Mouse (Mus musculus) hindbrain, embryonic 16.5 days (tissue): ENCODE measurements at regions not wholly inside any gene's neighbourhood (a gene's known extent, or its start where the extent isn't known, plus 50 kb on each side); places are given as distances from the start of the nearest gene placed in this dataset.

Experiments used
- ATAC-seq: fragments of 200-750 bp; cut with Nextera tagmentation; 2 replicates; pipeline ENCODE4 v1.8.0; 2017; ENCODE audit warnings: moderate TSS enrichment, moderate library complexity
- H3K27ac ChIP-seq: fragments of 300-500 bp; sonication (generic); 2 replicates; pipeline ENCODE4 v1.5.1; 2014; ENCODE audit warnings: low read depth, mild to moderate bottlenecking, control low read depth, low read length, moderate library complexity
- H3K27me3 ChIP-seq: fragments of 300-500 bp; sonication (generic); replicated peaks from 2 replicates; pipeline ENCODE4 v1.6.1; 2014; ENCODE audit warnings: low read length; ENCODE audit not compliant: control insufficient read depth, insufficient read depth
- H3K36me3 ChIP-seq: fragments of 300-500 bp; sonication (generic); 2 replicates; pipeline ENCODE4 v1.6.1; 2014; ENCODE audit warnings: mild to moderate bottlenecking, low read length, moderate library complexity, mixed read lengths; ENCODE audit not compliant: control insufficient read depth, insufficient read depth
- H3K4me1 ChIP-seq: fragments of 300-500 bp; sonication (generic); 2 replicates; pipeline ENCODE4 v1.6.1; 2014; ENCODE audit warnings: low read depth, low read length; ENCODE audit not compliant: control insufficient read depth, insufficient read depth
- H3K4me2 ChIP-seq: fragments of 300-500 bp; sonication (generic); 2 replicates; pipeline ENCODE4 v1.6.1; 2014; ENCODE audit warnings: mild to moderate bottlenecking, low read length, control low read depth, moderate library complexity
- H3K4me3 ChIP-seq: fragments of 300-500 bp; sonication (generic); 2 replicates; pipeline ENCODE4 v1.5.1; 2014; ENCODE audit warnings: mild to moderate bottlenecking, low read length, control low read depth, moderate library complexity
- H3K9ac ChIP-seq: fragments of 300-500 bp; sonication (generic); 2 replicates; pipeline ENCODE4 v1.6.1; 2014; ENCODE audit warnings: low read depth, mild to moderate bottlenecking, control low read depth, low read length, moderate library complexity
- H3K9me3 ChIP-seq: fragments of 300-500 bp; sonication (generic); 2 replicates; pipeline ENCODE4 v1.6.1; 2014; ENCODE audit warnings: mild to moderate bottlenecking, low read length, moderate library complexity; ENCODE audit not compliant: control insufficient read depth
- WGBS: fragments of 180-500 bp; shearing (Covaris S2); extraction: QIAGEN DNeasy Blood & Tissue Kit; methylation state at CpG from one replicate; pipeline ENCODE4 v1.1.7; 2014; 5-methylcytosine and 5-hydroxymethylcytosine counted together

- Histone ChIP-seq H3K4me3 (no peak overlapping the region), H3K27me3 (no peaks in the 10 kb centered on the region), H3K9ac (no peak overlapping the region), H3K9me3 (no peaks in the 10 kb centered on the region), H3K36me3 (no peaks in the 10 kb centered on the region), H3K4me1 (peaks cover 6% of the 10 kb centered on the region; the same call in 1 of the 2 replicates), H3K4me2 (no peak overlapping the region), H3K27ac (0 out of 2 replicates have a peak overlapping the region, but pooled peaks have one; percentile 5)
- ATAC-seq: 0 out of 2 replicates have a peak, but pooled peaks have one; percentile 24
- WGBS: 39% methylated on average over 8 of the region's 8 CpGs
Observed at GRCm38 (mm10) chr10:8968276-8968923, 82.5 kb upstream of the Sash1 start.

- no peaks in the 10 kb centered on the region for H3K36me3 ChIP-seq
- no peaks in the 10 kb centered on the region for H3K9me3 ChIP-seq
- H3K4me1 ChIP-seq: peaks cover under 1% of the 10 kb centered on the region; the same call in 1 of the 2 replicates
- H3K4me3 ChIP-seq: no peak overlapping the region
- H3K27me3 ChIP-seq: no peaks in the 10 kb centered on the region
- no peak overlapping the region for H3K4me2 ChIP-seq
- no peak overlapping the region for H3K27ac ChIP-seq
- WGBS: 83% methylated on average over 5 of the region's 5 CpGs
- H3K9ac ChIP-seq: no peak overlapping the region
- ATAC-seq: no peak
Observed at GRCm38 (mm10) chr10:8962921-8963320, 77.1 kb upstream of the Sash1 start.

- no peaks in the 10 kb centered on the region for H3K27me3 ChIP-seq
- no peaks in the 10 kb centered on the region for H3K9me3 ChIP-seq
- 0 out of 2 replicates have a peak, but pooled peaks have one; percentile 44 for ATAC-seq
- no peak overlapping the region for H3K9ac ChIP-seq
- no peaks in the 10 kb centered on the region for H3K4me1 ChIP-seq
- no peak overlapping the region for H3K4me3 ChIP-seq
- H3K36me3 ChIP-seq: no peaks in the 10 kb centered on the region
- WGBS: 49% methylated on average over 10 of the region's 10 CpGs
- no peak overlapping the region; the same call in 1 of the 2 replicates for H3K27ac ChIP-seq
- H3K4me2 ChIP-seq: no peak overlapping the region
Observed at GRCm38 (mm10) chr10:8960964-8961675, 75.2 kb upstream of the Sash1 start.

GRCm38 (mm10) chr10:8960275-8960960, 74.5 kb upstream of the Sash1 start:
- Histone ChIP-seq H3K4me2 (no peak overlapping the region), H3K27me3 (no peaks in the 10 kb centered on the region), H3K4me3 (no peak overlapping the region), H3K36me3 (no peaks in the 10 kb centered on the region), H3K9me3 (no peaks in the 10 kb centered on the region), H3K9ac (no peak overlapping the region), H3K4me1 (peaks cover 6% of the 10 kb centered on the region; the same call in 1 of the 2 replicates), H3K27ac (no peak overlapping the region)
- 68% methylated on average over 9 of the region's 9 CpGs for WGBS
- no peak for ATAC-seq

GRCm38 (mm10) chr10:8955499-8956211, 69.8 kb upstream of the Sash1 start:
- no peak overlapping the region; the same call in 1 of the 2 replicates for H3K27ac ChIP-seq
- no peak overlapping the region for H3K4me2 ChIP-seq
- H3K36me3 ChIP-seq: no peaks in the 10 kb centered on the region
- H3K9ac ChIP-seq: no peak overlapping the region
- H3K4me3 ChIP-seq: no peak overlapping the region
- whole genome bisulfite sequencing: 44% methylated on average over 6 of the region's 6 CpGs
- H3K27me3 ChIP-seq: no peaks in the 10 kb centered on the region
- peaks cover 6% of the 10 kb centered on the region; the same call in 1 of the 2 replicates for H3K4me1 ChIP-seq
- peak; percentile 64 for ATAC-seq
- no peaks in the 10 kb centered on the region for H3K9me3 ChIP-seq

- Histone ChIP-seq H3K36me3 (no peaks in the 10 kb centered on the region), H3K27ac (no peak overlapping the region), H3K4me3 (no peak overlapping the region), H3K9me3 (no peaks in the 10 kb centered on the region), H3K27me3 (no peaks in the 10 kb centered on the region), H3K4me2 (no peak overlapping the region), H3K9ac (no peak overlapping the region), H3K4me1 (peaks cover 6% of the 10 kb centered on the region; the same call in 1 of the 2 replicates)
- WGBS: 78% methylated on average over 4 of the region's 4 CpGs
- ATAC-seq: peak; percentile 50
Observed at GRCm38 (mm10) chr10:8954003-8954402, 68.1 kb upstream of the Sash1 start.

GRCm38 (mm10) chr10:8952922-8953321, 67.1 kb upstream of the Sash1 start:
- no peaks in the 10 kb centered on the region for H3K9me3 ChIP-seq
- no peak overlapping the region for H3K27ac ChIP-seq
- WGBS: 82% methylated on average over 5 of the region's 5 CpGs
- no peak for ATAC-seq
- no peaks in the 10 kb centered on the region for H3K27me3 ChIP-seq
- no peak overlapping the region for H3K4me3 ChIP-seq
- H3K4me1 ChIP-seq: peaks cover 6% of the 10 kb centered on the region; the same call in 1 of the 2 replicates
- no peak overlapping the region for H3K4me2 ChIP-seq
- no peak overlapping the region for H3K9ac ChIP-seq
- H3K36me3 ChIP-seq: no peaks in the 10 kb centered on the region

- Histone ChIP-seq H3K9ac (no peak overlapping the region), H3K27me3 (no peaks in the 10 kb centered on the region), H3K4me1 (peaks cover 6% of the 10 kb centered on the region; the same call in 1 of the 2 replicates), H3K9me3 (no peaks in the 10 kb centered on the region), H3K27ac (no peak overlapping the region), H3K4me2 (no peak overlapping the region), H3K4me3 (no peak overlapping the region), H3K36me3 (no peaks in the 10 kb centered on the region)
- WGBS: 93% methylated on average over 3 of the region's 3 CpGs
- ATAC-seq: no peak
Observed at GRCm38 (mm10) chr10:8951937-8952336, 66.1 kb upstream of the Sash1 start.
